Mouse (Mus musculus): ENCODE results near the gene Gm17535. TPM values are rescaled to one million over a fixed set of nuclear protein-coding genes. Genes with fewer than 3 reads are reported as not detected.
"Not testable (repeated sequence)": the region's sequence is repeated elsewhere in the genome, so short reads cannot be mapped to it uniquely, and the experiment has no call there.

Gene Gm17535
- total RNA-seq, 2 experiments from 2014 or later = not detected

DNA sequence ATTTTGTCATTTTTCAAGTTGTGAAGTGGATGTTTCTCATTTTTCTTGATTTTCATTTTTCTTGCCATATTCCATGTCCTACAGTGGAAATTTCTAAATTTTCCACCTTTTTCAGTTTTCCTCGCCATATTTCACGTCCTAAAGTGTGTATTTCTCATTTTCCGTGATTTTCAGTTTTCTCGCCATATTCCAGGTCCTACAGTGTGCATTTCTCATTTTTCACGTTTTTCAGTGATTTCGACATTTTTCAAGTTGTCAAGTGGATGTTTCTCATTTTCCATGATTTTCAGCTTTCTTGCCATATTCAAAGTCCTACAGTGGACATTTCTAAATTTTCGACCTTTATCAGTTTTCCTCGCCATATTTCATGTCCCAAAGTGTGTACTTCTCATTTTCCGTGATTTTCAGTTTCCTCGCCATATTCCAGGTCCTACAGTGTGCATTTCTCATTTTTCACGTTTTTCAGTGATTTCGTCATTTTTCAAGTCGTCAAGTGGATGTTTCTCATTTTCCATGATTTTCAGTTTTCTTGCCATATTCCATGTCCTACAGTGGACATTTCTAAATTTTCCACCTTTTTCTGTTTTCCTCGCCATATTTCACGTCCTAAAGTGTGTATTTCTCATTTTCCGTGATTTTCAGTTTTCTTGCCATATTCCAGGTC is 10.3 kb upstream of the Gm17535 start:
- ATAC-seq (replicated peaks; ENCODE audit: poor library complexity) = not testable (repeated sequence)

DNA sequence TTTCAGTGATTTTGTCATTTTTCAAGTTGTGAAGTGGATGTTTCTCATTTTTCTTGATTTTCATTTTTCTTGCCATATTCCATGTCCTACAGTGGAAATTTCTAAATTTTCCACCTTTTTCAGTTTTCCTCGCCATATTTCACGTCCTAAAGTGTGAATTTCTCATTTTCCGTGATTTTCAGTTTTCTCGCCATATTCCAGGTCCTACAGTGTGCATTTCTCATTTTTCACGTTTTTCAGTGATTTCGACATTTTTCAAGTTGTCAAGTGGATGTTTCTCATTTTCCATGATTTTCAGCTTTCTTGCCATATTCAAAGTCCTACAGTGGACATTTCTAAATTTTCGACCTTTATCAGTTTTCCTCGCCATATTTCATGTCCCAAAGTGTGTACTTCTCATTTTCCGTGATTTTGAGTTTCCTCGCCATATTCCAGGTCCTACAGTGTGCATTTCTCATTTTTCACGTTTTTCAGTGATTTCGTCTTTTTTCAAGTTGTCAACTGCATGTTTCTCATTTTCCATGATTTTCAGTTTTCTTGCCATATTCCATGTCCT is 9.4 kb upstream of the Gm17535 start, which contains the start of gene Gm10717:
TSS of gene Gm10717 (plus strand) at position 506 of the 556 bp plus-strand sequence.
- not testable (repeated sequence) for ATAC-seq (replicated peaks; ENCODE audit: poor library complexity)

DNA sequence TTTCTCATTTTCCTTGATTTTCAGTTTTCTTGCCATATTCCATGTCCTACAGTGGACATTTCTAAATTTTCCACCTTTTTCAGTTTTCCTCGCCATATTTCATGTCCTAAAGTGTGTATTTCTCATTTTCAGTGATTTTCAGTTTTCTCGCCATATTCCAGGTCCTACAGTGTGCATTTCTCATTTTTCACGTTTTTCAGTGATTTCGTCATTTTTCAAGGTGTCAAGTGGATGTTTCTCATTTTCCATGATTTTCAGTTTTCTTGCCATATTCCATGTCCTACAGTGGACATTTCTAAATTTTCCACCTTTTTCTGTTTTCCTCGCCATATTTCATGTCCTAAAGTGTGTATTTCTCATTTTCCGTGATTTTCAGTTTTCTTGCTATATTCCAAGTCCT is 8.7 kb upstream of the Gm17535 start:
- not testable (repeated sequence) for ATAC-seq (replicated peaks; ENCODE audit: poor library complexity)

DNA sequence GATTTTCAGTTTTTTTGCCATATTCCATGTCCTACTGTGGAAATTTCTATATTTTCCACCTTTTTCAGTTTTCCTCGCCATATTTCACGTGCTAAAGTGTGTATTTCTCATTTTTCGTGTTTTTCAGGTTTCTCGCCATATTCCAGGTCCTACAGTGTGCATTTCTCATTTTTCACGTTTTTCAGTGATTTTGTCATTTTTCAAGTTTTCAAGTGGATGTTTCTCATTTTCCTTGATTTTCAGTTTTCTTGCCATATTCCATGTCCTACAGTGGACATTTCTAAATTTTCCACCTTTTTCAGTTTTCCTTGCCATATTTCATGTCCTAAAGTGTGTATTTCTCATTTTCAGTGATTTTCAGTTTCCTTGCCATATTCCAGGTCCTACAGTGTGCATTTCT is 8.3 kb upstream of the Gm17535 start:
- not testable (repeated sequence) for ATAC-seq (replicated peaks; ENCODE audit: poor library complexity)

DNA sequence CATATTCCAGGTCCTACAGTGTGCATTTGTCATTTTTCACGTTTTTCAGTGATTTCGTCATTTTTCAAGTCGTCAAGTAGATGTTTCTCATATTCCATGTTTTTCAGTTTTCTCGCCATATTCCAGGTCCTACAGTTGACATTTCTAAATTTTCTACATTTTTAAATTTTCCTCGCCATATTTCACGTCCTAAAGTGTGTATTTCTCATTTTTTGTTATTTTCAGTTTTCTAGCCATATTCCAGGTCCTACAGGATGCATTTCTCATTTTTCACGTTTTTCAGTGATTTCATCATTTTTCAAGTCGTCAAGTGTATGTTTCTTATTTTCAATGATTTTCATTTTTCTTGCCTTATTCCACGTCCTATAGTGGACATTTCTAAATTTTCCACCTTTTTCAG is 7.7 kb upstream of the Gm17535 start:
- ATAC-seq (replicated peaks; ENCODE audit: poor library complexity) = not testable (repeated sequence)

DNA sequence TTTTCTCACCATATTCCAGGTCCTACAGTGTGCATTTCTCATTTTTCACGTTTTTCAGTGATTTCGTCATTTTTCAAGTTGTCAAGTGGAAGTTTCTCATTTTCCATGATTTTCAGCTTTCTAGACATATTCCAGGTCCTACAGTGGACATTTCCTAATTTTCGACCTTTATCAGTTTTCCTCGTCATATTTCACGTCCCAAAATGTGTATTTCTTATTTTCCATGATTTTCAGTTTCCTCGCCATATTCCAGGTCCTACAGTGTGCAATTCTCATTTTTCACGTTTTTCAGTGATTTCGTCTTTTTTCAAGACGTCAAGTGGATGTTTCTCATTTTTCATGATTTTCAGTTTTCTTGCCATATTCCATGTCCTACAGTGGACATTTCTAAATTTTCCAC is 7.2 kb upstream of the Gm17535 start:
- ATAC-seq (replicated peaks; ENCODE audit: poor library complexity) = not testable (repeated sequence)

DNA sequence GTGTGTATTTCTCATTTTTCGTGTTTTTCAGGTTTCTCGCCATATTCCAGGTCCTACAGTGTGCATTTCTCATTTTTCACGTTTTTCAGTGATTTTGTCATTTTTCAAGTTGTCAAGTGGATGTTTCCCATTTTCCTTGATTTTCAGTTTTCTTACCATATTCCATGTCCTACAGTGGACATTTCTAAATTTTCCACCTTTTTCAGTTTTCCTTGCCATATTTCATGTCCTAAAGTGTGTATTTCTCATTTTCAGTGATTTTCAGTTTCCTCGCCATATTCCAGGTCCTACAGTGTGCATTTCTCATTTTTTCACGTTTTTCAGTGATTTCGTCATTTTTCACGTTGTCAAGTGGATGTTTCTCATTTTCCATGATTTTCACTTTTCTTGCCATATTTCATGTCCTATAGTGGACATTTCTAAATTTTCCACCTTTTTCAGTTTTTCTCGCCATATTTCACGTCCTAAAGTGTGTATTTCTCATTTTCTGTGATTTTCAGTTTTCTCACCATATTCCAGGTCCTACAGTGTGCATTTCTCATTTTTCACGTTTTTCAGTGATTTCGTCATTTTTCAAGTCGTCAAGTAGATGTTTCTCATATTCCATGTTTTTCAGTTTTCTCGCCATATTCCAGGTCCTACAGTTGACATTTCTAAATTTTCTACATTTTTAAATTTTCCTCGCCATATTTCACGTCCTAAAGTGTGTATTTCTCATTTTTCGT is 5.0 kb upstream of the Gm17535 start:
- not testable (repeated sequence) for ATAC-seq (replicated peaks; ENCODE audit: poor library complexity)

DNA sequence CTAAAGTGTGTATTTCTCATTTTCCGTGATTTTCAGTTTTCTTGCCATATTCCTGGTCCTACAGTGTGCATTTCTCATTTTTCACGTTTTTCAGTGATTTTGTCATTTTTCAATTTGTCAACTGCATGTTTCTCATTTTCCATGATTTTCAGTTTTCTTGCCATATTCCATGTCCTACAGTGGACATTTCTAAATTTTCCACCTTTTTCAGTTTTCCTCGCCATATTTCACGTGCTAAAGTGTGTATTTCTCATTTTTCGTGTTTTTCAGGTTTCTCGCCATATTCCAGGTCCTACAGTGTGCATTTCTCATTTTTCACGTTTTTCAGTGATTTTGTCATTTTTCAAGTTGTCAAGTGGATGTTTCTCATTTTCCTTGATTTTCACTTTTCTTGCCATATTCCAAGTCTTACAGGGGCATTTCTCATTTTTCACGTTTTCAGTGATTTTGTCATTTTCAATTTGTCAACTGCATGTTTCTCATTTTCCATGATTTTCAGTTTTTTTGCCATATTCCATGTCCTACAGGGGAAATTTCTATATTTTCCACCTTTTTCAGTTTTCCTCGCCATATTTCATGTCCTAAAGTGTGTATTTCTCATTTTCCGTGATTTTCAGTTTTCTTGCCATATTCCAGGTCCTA is 3.6 kb upstream of the Gm17535 start:
- ATAC-seq (replicated peaks; ENCODE audit: poor library complexity) = not testable (repeated sequence)

DNA sequence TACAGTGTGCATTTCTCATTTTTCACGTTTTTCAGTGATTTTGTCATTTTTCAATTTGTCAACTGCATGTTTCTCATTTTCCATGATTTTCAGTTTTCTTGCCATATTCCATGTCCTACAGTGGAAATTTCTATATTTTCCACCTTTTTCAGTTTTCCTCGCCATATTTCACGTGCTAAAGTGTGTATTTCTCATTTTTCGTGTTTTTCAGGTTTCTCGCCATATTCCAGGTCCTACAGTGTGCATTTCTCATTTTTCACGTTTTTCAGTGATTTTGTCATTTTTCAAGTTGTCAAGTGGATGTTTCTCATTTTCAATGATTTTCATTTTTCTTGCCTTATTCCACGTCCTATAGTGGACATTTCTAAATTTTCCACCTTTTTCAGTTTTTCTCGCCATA is 2.2 kb downstream of the Gm17535 start, which contains the start of gene Gm10715:
TSS of gene Gm10715 (plus strand) at position 301 of the 400 bp plus-strand sequence.
- ATAC-seq (replicated peaks; ENCODE audit: poor library complexity) = not testable (repeated sequence)

DNA sequence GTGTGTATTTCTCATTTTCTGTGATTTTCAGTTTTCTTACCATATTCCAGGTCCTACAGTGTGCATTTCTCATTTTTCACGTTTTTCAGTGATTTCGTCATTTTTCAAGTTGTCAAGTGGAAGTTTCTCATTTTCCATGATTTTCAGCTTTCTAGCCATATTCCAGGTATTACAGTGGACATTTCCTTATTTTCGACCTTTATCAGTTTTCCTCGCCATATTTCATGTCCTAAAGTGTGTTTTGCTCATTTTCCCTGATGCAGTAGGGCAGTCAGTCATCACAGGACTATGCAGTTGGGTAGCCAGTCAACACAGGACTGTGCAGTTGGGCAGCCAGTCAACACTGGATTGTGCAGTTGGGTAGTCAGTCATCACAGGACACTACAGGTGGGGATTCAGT is 3.8 kb downstream of the Gm17535 start:
- ATAC-seq (replicated peaks; ENCODE audit: poor library complexity) = not testable (repeated sequence)

Other genes with a start within 250 kb of the Gm17535 start
- not detected in 2 replicates for gene Gm10722, start 33.7 kb upstream of the Gm17535 start, total RNA-seq (2015)
- gene Gm10722, start 33.7 kb upstream of the Gm17535 start, total RNA-seq (2017) = not detected in 2 replicates
- gene Gm11168, start 31.3 kb upstream of the Gm17535 start, total RNA-seq (2015) = not detected in 2 replicates
- gene Gm11168, start 31.3 kb upstream of the Gm17535 start, total RNA-seq (2017) = not detected in 2 replicates
- gene Gm10721, start 21.5 kb upstream of the Gm17535 start, total RNA-seq (2015) = not detected in 2 replicates
- gene Gm10721, start 21.5 kb upstream of the Gm17535 start, total RNA-seq (2017) = 1.0 TPM in 1 of 2 replicates, not detected in the other
- gene Gm10720, start 18.9 kb upstream of the Gm17535 start, total RNA-seq (2015) = not detected in 2 replicates
- not detected in 2 replicates for gene Gm10720, start 18.9 kb upstream of the Gm17535 start, total RNA-seq (2017)
- not detected in 2 replicates for gene Gm10719, start 17.2 kb upstream of the Gm17535 start, total RNA-seq (2015)
- 0.91 and 1.0 TPM in 2 replicates for gene Gm10719, start 17.2 kb upstream of the Gm17535 start, total RNA-seq (2017)
- gene Gm10718, start 11.1 kb upstream of the Gm17535 start, total RNA-seq (2015) = not detected in 2 replicates
- gene Gm10718, start 11.1 kb upstream of the Gm17535 start, total RNA-seq (2017) = 0.50 TPM in 1 of 2 replicates, not detected in the other
- not detected in 2 replicates for gene Gm10717, start 9.2 kb upstream of the Gm17535 start, total RNA-seq (2015)
- gene Gm10717, start 9.2 kb upstream of the Gm17535 start, total RNA-seq (2017) = 0.51 TPM in 1 of 2 replicates, not detected in the other
- gene Gm10715, start 2.3 kb downstream of the Gm17535 start, total RNA-seq (2015) = not detected in 2 replicates
- not detected in 2 replicates for gene Gm10715, start 2.3 kb downstream of the Gm17535 start, total RNA-seq (2017)